Mouse (Mus musculus) erythroblast, embryonic 14.5 days (primary cell): ENCODE measurements around the gene Hps1.

Experiments
- GATA1 ChIP-seq: IDR thresholded peaks from 2 replicates; pipeline ENCODE4 v1.6.1; 2012; ENCODE audit warnings: low read length, inconsistent platforms, mixed read lengths
- TAL1 ChIP-seq: IDR thresholded peaks from 3 replicates; pipeline ENCODE4 v1.6.1; 2012; ENCODE audit warnings: low read length, inconsistent platforms, mixed read lengths

DNA sequence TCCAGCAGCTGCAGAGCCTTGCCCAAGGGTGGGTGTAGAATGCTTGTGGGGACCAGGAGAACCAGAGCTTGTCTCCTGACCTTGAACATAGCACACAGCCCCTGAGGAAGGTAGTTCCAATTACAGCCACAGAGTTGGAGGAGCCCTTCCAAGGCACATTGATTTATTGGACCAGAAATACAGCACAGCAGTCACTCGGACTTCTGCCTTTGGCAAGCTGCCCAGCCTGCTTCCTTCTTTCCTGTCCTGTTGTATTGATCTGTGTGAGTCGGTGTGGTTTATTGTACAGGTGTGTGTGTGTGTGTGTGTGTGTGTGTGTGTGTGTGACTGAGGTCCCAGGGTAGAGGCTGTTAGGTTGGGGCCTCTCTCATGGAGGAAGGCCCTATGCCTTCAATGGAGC lies 57.3 kb downstream of the Hps1 start:
- no peak for TF ChIP-seq GATA1
- no peak for TF ChIP-seq TAL1
